Mouse (Mus musculus) liver, embryonic 14.5 days (tissue): ENCODE data around the gene Bmp2.

Source experiments
- CTCF ChIP-seq: IDR thresholded peaks from 2 replicates; pipeline ENCODE4 v1.5.1; 2016; ENCODE audit warnings: antibody characterized with exemption, low read depth, control low read depth
- EP300 ChIP-seq: IDR thresholded peaks from 2 replicates; pipeline ENCODE4 v1.6.1; 2016; ENCODE audit warnings: antibody characterized with exemption, low read depth

GRCm38 (mm10) chr2:133540702-133541101, 11.3 kb upstream of the Bmp2 start:
- no peak for TF ChIP-seq CTCF
- no peak for TF ChIP-seq EP300
